Mouse (Mus musculus) kidney, postnatal 0 days (tissue): ENCODE measurements around the gene Ruvbl2. TPM values are rescaled to one million over a fixed set of nuclear protein-coding genes. Genes with fewer than 3 reads are reported as not detected.

Source experiments
- ATAC-seq: fragments of 200-750 bp; cut with Nextera tagmentation; replicated peaks from 2 replicates; pipeline ENCODE4 v1.8.0; 2017; ENCODE audit warnings: low read depth, moderate number of reproducible peaks, moderate TSS enrichment, moderate library complexity; ENCODE audit not compliant: low FRiP score
- DNase-seq: peaks from one replicate; pipeline ENCODE4 v3.0.0-alpha.2; 2016; ENCODE audit warnings: low spot score
- H3K27ac ChIP-seq: fragments of 300-500 bp; sonication (generic); 2 replicates; pipeline ENCODE4 v1.5.1; 2014; ENCODE audit warnings: mild to moderate bottlenecking
- H3K27me3 ChIP-seq: fragments of 300-500 bp; sonication (generic); 2 replicates; pipeline ENCODE4 v1.6.1; 2014; ENCODE audit warnings: low read length, mixed read lengths; ENCODE audit not compliant: insufficient read depth
- H3K36me3 ChIP-seq: fragments of 300-500 bp; sonication (generic); 2 replicates; pipeline ENCODE4 v1.6.1; 2014; ENCODE audit warnings: low read length, mixed read lengths; ENCODE audit not compliant: insufficient read depth
- H3K4me1 ChIP-seq: fragments of 300-500 bp; sonication (generic); replicated peaks from 2 replicates; pipeline ENCODE4 v1.6.1; 2014; ENCODE audit warnings: antibody characterized with exemption, low read length, mixed read lengths; ENCODE audit not compliant: insufficient read depth
- H3K4me2 ChIP-seq: fragments of 300-500 bp; sonication (generic); 2 replicates; pipeline ENCODE4 v1.6.1; 2014; ENCODE audit warnings: mild to moderate bottlenecking, low read length, moderate library complexity, mixed read lengths
- H3K4me3 ChIP-seq: fragments of 300-500 bp; sonication (generic); replicated peaks from 2 replicates; pipeline ENCODE4 v1.5.1; 2014; ENCODE audit warnings: low read depth, low read length
- H3K9ac ChIP-seq: fragments of 300-500 bp; sonication (generic); 2 replicates; pipeline ENCODE4 v1.6.1; 2014; ENCODE audit warnings: low read depth, low read length
- H3K9me3 ChIP-seq: fragments of 300-500 bp; sonication (generic); replicated peaks from 2 replicates; pipeline ENCODE4 v1.6.1; 2016; ENCODE audit warnings: low read length, inconsistent platforms, mixed read lengths
- CTCF ChIP-seq: IDR thresholded peaks from 2 replicates; pipeline ENCODE4 v1.5.1; 2016; ENCODE audit warnings: antibody characterized with exemption, low read depth, mild to moderate bottlenecking, moderate library complexity
- WGBS: fragments of 180-500 bp; shearing (Covaris S2); extraction: QIAGEN DNeasy Blood & Tissue Kit; methylation state at CpG from one replicate; pipeline ENCODE4 v1.1.7; 2014; 5-methylcytosine and 5-hydroxymethylcytosine counted together
- polyA plus RNA-seq: library from polyadenylated mRNA; unstranded; fragments of >200 nt; fragmentation: Nextera tagmentation; extraction: Ambion mirVana; gene quantifications from 2 replicates; pipeline ENCODE4 v1.2.1, GENCODE M21; 2015

Ruvbl2 gene
- polyA plus RNA-seq, 1 experiment from 2014 or later = 94.6 TPM

- peaks cover 17% of the 10 kb centered on the region for H3K27me3 ChIP-seq
These were observed 17.9 kb downstream of the Ruvbl2 start for GRCm38 (mm10) chr7:45419859-45420614.

DNA sequence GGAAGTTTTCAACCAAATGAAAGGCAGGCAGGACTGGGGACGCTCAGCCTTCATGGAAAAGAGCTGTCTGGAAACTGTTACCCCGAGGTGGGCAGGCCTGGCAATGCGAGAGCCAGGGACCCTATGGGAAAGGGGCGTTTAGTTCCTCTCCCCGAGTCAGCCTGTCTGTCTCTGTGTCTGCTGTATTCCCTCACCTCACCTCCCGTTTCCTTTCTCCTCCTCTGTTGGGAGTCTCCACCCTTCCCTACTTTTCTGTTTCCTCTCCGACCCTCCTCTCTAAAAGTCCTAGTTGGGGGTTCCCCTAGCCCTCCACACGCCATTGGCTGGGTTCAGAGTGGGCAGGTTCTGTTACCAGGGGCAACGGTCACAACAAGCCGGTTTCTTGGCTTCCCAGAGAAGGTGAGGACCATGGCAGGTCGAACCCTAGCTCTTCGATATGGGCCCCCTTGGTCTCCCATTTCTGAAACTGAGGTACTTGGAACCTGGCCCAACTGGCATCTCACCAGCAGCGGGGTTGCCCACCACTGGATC is 19.9 kb downstream of the Ruvbl2 start:
- ATAC-seq (no peak), DNase-seq (no peak)
- no peak for TF ChIP-seq CTCF
- peaks cover 18% of the 10 kb centered on the region for H3K36me3 ChIP-seq
- no peak overlapping the region for H3K9ac ChIP-seq
- H3K4me1 ChIP-seq = peaks cover 9% of the 10 kb centered on the region
- no peak overlapping the region for H3K4me3 ChIP-seq
- no peak overlapping the region for H3K4me2 ChIP-seq
- H3K9me3 ChIP-seq = no peaks in the 10 kb centered on the region
- 10% methylated on average over 13 of the region's 13 CpGs for WGBS
- peaks cover 27% of the 10 kb centered on the region for H3K27me3 ChIP-seq
- no peak overlapping the region for H3K27ac ChIP-seq

More at GRCm38 (mm10) chr7:45419859-45420614, 17.9 kb downstream of the Ruvbl2 start:
- Histone ChIP-seq H3K4me2 (no peak overlapping the region), H3K36me3 (peaks cover 38% of the 10 kb centered on the region), H3K9me3 (no peaks in the 10 kb centered on the region), H3K4me3 (no peak overlapping the region), H3K9ac (no peak overlapping the region), H3K4me1 (no peaks in the 10 kb centered on the region; the same call in none of the 2 replicates), H3K27ac (no peak overlapping the region)
- no peak for TF ChIP-seq CTCF
- WGBS = 17% methylated on average over 27 of the region's 27 CpGs
- DNase-seq = no peak
- ATAC-seq = no peak

- TF ChIP-seq CTCF = no peak
- no peaks in the 10 kb centered on the region for H3K9me3 ChIP-seq
- ATAC-seq = no peak
- H3K9ac ChIP-seq = no peak overlapping the region
- no peak for DNase-seq
- H3K27ac ChIP-seq = no peak overlapping the region
- H3K4me3 ChIP-seq = no peak overlapping the region; the same call in 1 of the 2 replicates
- no peaks in the 10 kb centered on the region for H3K36me3 ChIP-seq
- 15% methylated on average over 37 of the region's 37 CpGs for WGBS
- peaks cover 30% of the 10 kb centered on the region for H3K27me3 ChIP-seq
- H3K4me2 ChIP-seq = peak overlapping the region; percentile 18; the same call in 1 of the 2 replicates
- peaks cover 9% of the 10 kb centered on the region for H3K4me1 ChIP-seq
These were observed 22.3 kb downstream of the Ruvbl2 start for GRCm38 (mm10) chr7:45415636-45416035.

GRCm38 (mm10) chr7:45414740-45415224 is 23.1 kb downstream of the Ruvbl2 start:
- peaks cover 33% of the 10 kb centered on the region for H3K27me3 ChIP-seq
- no peaks in the 10 kb centered on the region for H3K36me3 ChIP-seq
- DNase-seq (no peak), ATAC-seq (no peak)
- peaks cover 9% of the 10 kb centered on the region for H3K4me1 ChIP-seq
- 41% methylated on average over 12 of the region's 12 CpGs for WGBS
- H3K4me2 ChIP-seq = no peak overlapping the region
- H3K9me3 ChIP-seq = no peaks in the 10 kb centered on the region
- no peak overlapping the region for H3K27ac ChIP-seq
- no peak overlapping the region for H3K9ac ChIP-seq
- H3K4me3 ChIP-seq = no peak overlapping the region
- no peak for TF ChIP-seq CTCF

GRCm38 (mm10) chr7:45413864-45414739 is 23.8 kb downstream of the Ruvbl2 start:
- 0 out of 2 replicates have a peak, but pooled peaks have one; percentile 11 for ATAC-seq
- peaks cover 9% of the 10 kb centered on the region for H3K4me1 ChIP-seq
- no peak for TF ChIP-seq CTCF
- no peaks in the 10 kb centered on the region for H3K36me3 ChIP-seq
- H3K27me3 ChIP-seq = peaks cover 33% of the 10 kb centered on the region
- no peak for DNase-seq
- 2% methylated on average over 27 of the region's 27 CpGs for WGBS
- no peak overlapping the region for H3K27ac ChIP-seq
- H3K4me2 ChIP-seq = peak overlapping the region; percentile 98
- peak overlapping the region; percentile 61 for H3K9ac ChIP-seq
- H3K4me3 ChIP-seq = peak overlapping the region; percentile 51
- no peaks in the 10 kb centered on the region for H3K9me3 ChIP-seq
